Mouse (Mus musculus): ENCODE results near the gene 4933430I17Rik.

- TF ChIP-seq CTCF (IDR thresholded peaks at IDR 0.05; ENCODE audit: low read depth, low read length) (no peak), EP300 (IDR thresholded peaks at IDR 0.05; ENCODE audit: insufficient read depth, low read depth, low read length) (no peak), POLR2A (IDR thresholded peaks at IDR 0.05; ENCODE audit: insufficient read depth, low read length) (no peak)
Observed at GRCm38 (mm10) chr4:62591326-62591725, 66.2 kb downstream of the 4933430I17Rik start.
